Mouse (Mus musculus) cerebellum, adult 2 months (tissue): ENCODE data around the gene Fau.

Experiments
- CTCF ChIP-seq: fragments of 200-500 bp; IDR thresholded peaks from 2 replicates; pipeline ENCODE4 v1.5.1; 2011; ENCODE audit warnings: low read depth, mild to moderate bottlenecking, control low read depth, low read length, moderate library complexity, borderline replicate concordance; ENCODE audit not compliant: insufficient read depth
- POLR2A ChIP-seq: fragments of 200-500 bp; IDR thresholded peaks from 2 replicates; pipeline ENCODE4 v1.6.1; 2011; ENCODE audit warnings: low read length, control low read depth, borderline replicate concordance; ENCODE audit not compliant: insufficient read depth

DNA sequence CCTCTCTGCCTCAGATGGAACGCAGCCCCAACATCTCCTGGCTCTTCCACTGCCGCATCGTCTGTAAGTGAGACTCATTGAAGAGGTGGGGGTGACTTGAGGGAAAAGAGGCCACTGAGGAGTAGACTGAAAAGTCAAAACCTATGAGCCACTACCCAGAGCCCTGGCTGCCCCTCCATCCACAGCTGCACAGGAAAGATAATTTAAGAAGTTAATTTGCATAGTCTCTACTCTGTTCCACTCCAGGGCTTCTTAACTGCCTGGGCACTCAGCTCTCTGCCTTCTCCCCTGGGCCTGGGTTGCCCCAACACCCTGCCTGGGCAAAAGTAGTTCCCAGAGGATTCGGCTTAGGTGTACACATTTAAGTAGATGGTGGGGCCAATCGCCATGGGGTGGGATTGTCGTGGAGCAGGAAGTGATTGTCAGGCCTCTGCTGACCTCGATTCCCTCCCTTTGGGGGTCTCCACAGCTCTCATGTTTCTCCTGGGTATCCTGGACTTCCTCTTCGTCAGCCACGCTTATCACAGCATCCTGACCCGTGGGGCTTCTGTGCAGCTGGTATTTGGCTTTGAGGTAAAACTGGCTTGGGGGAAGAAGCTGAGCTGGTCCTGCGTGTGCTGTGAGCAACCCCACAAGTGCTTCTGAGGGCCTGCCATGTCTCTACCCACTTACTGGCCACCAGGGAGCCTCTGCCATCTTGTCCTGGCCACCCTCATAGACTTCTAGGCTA lies 8.8 kb upstream of the Fau start:
- TF ChIP-seq CTCF (no peak), POLR2A (no peak)
